Mouse (Mus musculus) frontal cortex, postnatal 25 days (tissue): Measurements from ENCODE around the gene Prim2.

Experiments
- DNase-seq, 2 experiments: peaks; one replicate each; pipeline ENCODE4 v3.0.0; 2022; ENCODE audit warnings: low spot score in 2 of 2

The Prim2 gene

GRCm38 (mm10) chr1:33490220-33490619 is 179.4 kb downstream of the Prim2 start:
- no peak for DNase-seq

- no peak for DNase-seq
These were observed 181.2 kb downstream of the Prim2 start for GRCm38 (mm10) chr1:33488372-33488771.

GRCm38 (mm10) chr1:33483746-33484145 is 185.8 kb downstream of the Prim2 start:
- DNase-seq: no peak

- DNase-seq: no peak
These were observed 189.2 kb downstream of the Prim2 start for GRCm38 (mm10) chr1:33480382-33480781.

GRCm38 (mm10) chr1:33471069-33471468 is 198.5 kb downstream of the Prim2 start:
- DNase-seq: no peak

- no peak for DNase-seq
These were observed 199.4 kb downstream of the Prim2 start for GRCm38 (mm10) chr1:33470222-33470621.

GRCm38 (mm10) chr1:33464234-33464633 is 205.4 kb downstream of the Prim2 start:
- no peak for DNase-seq

- no peak for DNase-seq
These were observed 208.9 kb downstream of the Prim2 start for GRCm38 (mm10) chr1:33460703-33461102.

- no peak for DNase-seq
These were observed 209.3 kb downstream of the Prim2 start for GRCm38 (mm10) chr1:33460262-33460661.

GRCm38 (mm10) chr1:33458950-33459349 is 210.6 kb downstream of the Prim2 start:
- no peak for DNase-seq

GRCm38 (mm10) chr1:33454251-33454650 is 215.3 kb downstream of the Prim2 start:
- DNase-seq: no peak

- DNase-seq: no peak
These were observed 216.3 kb downstream of the Prim2 start for GRCm38 (mm10) chr1:33453299-33453698.

GRCm38 (mm10) chr1:33447179-33447578 is 222.4 kb downstream of the Prim2 start:
- no peak for DNase-seq

GRCm38 (mm10) chr1:33436167-33436566 is 233.4 kb downstream of the Prim2 start:
- DNase-seq: no peak
